Comparison of ENCODE assay signal across 17 mouse cellular contexts in genomic region chr1:34396321-34396720, GRCm38 (mm10). TPM values are rescaled to one million over a fixed set of nuclear protein-coding genes. Genes with fewer than 3 reads are reported as not detected.
A peak's percentile ranks its signal among the peaks of the same experiment; 100 is the strongest.
DNase-seq lines count a peak whose midpoint lies in the region; ATAC-seq and TF ChIP-seq lines count a peak whose summit lies in the region.
"Had no signal": no experiment of that assay in that cellular context is flagged by ENCODE, and none has a peak within 500 bp of the region (broad histone marks: within the 10 kb centered on the region; RNA-seq: fewer than 3 reads in every experiment).

No protein-coding gene starts in this region.

- no peak for TF ChIP-seq POLR2A in MEL (IDR thresholded peaks at IDR 0.05; ENCODE audit: control insufficient read depth in 1 of 2, insufficient read depth in 1 of 2, low read depth in 1 of 2, low read length in 2 of 2, poor library complexity in 1 of 2)

- ATAC-seq in frontal cortex, adult (ENCODE audit: low TSS enrichment) = 0 out of 2 replicates have a peak, but pooled peaks have one; percentile 34
- ATAC-seq in liver, embryonic 11.5 days (replicated peaks; ENCODE audit: low FRiP score) = no peak

- H3K9ac ChIP-seq in liver, embryonic 11.5 days (ENCODE audit: low read depth, low read length) = no peak overlapping the region
- no peak overlapping the region for H3K9ac ChIP-seq in MEL (ENCODE audit: control insufficient read depth, low read depth, low read length, poor library complexity, severe bottlenecking)
- H3K9ac ChIP-seq: embryonic facial prominence, embryonic 12.5 days; hindbrain, embryonic 15.5 days; limb, embryonic 15.5 days; lung, embryonic 14.5 days; neural tube, embryonic 12.5 days had no signal

- no peaks in the 10 kb centered on the region for H3K9me3 ChIP-seq in liver, embryonic 11.5 days (ENCODE audit: control insufficient read depth, low read length)
- H3K9me3 ChIP-seq in MEL (replicated peaks; ENCODE audit: insufficient read depth, low read length) = no peaks in the 10 kb centered on the region
- H3K9me3 ChIP-seq: embryonic facial prominence, embryonic 12.5 days; hindbrain, embryonic 15.5 days; limb, embryonic 15.5 days; neural tube, embryonic 12.5 days had no signal

- 85% methylated on average over 4 of the region's 4 CpGs for WGBS in liver, embryonic 11.5 days

- TF ChIP-seq EP300 in MEL (IDR thresholded peaks at IDR 0.05; ENCODE audit: low read depth in 1 of 2, low read length in 2 of 2) = peak; percentile 11 to 34; a peak in 1 of 4 replicates

- TF ChIP-seq CTCF in MEL (IDR thresholded peaks at IDR 0.05 in 2 of 3, conservative IDR thresholded peaks at IDR 0.05 in 1 of 3; ENCODE audit: control insufficient read depth in 1 of 3, insufficient read depth in 1 of 3, low read depth in 2 of 3, low read length in 3 of 3, poor library complexity in 1 of 3, severe bottlenecking in 1 of 3) = no peak

- H3K4me1 ChIP-seq in liver, embryonic 11.5 days (replicated peaks; ENCODE audit: control insufficient read depth, insufficient read depth, low read length) = no peaks in the 10 kb centered on the region; the same call in 1 of the 2 replicates
- no peaks in the 10 kb centered on the region for H3K4me1 ChIP-seq in MEL (ENCODE audit: control insufficient read depth in 1 of 2, insufficient read depth in 2 of 2, low read length in 2 of 2)
- H3K4me1 ChIP-seq: embryonic facial prominence, embryonic 12.5 days; limb, embryonic 15.5 days; neural tube, embryonic 12.5 days had no signal

- no peak overlapping the region for H3K27ac ChIP-seq in liver, embryonic 11.5 days (ENCODE audit: low read depth, low read length)
- H3K27ac ChIP-seq in MEL (ENCODE audit: control insufficient read depth, low read depth, low read length) = no peak overlapping the region
- H3K27ac ChIP-seq: embryonic facial prominence, embryonic 12.5 days; hindbrain, embryonic 15.5 days; limb, embryonic 15.5 days; neural tube, embryonic 12.5 days had no signal

- no peaks in the 10 kb centered on the region for H3K79me2 ChIP-seq in MEL (ENCODE audit: control insufficient read depth, insufficient read depth, low read length, poor library complexity)

- no peak for DNase-seq in frontal cortex, postnatal 14 days (ENCODE audit: low spot score in 2 of 2)
- DNase-seq in liver, embryonic 11.5 days (ENCODE audit: low spot score) = peak; percentile 26
- DNase-seq in liver (no peak), MEL (ENCODE audit: low read depth, low spot score) (peak; percentile 47)
- DNase-seq in brain, adult 2 months (ENCODE audit: low read depth, low spot score) = peak; percentile 29
- DNase-seq in spleen, postnatal 36 days (ENCODE audit: low spot score in 2 of 2) = no peak
- DNase-seq: adrenal gland, adult 8-10 months; cerebellum, adult 11-12 months; kidney, adult 18-20 months; kidney, postnatal 25 days; lung, embryonic 14.5 days; right cerebral cortex, postnatal 14 days had no signal

- H3K36me3 ChIP-seq in liver, embryonic 11.5 days (ENCODE audit: control insufficient read depth, insufficient read depth, low read length) = no peaks in the 10 kb centered on the region
- no peaks in the 10 kb centered on the region for H3K36me3 ChIP-seq in MEL (ENCODE audit: control insufficient read depth in 1 of 2, insufficient read depth in 2 of 2, low read length in 2 of 2)
- H3K36me3 ChIP-seq: embryonic facial prominence, embryonic 12.5 days; hindbrain, embryonic 15.5 days; limb, embryonic 15.5 days; neural tube, embryonic 12.5 days had no signal

- no peaks in the 10 kb centered on the region for H3K27me3 ChIP-seq in liver, embryonic 11.5 days (replicated peaks; ENCODE audit: control insufficient read depth, insufficient read depth, low read length)
- H3K27me3 ChIP-seq in MEL (ENCODE audit: control insufficient read depth in 1 of 2, insufficient read depth in 2 of 2, low read length in 2 of 2) = no peaks in the 10 kb centered on the region
- H3K27me3 ChIP-seq: embryonic facial prominence, embryonic 12.5 days; hindbrain, embryonic 15.5 days; limb, embryonic 15.5 days; neural tube, embryonic 12.5 days had no signal

- TF ChIP-seq RAD21 in MEL (IDR thresholded peaks at IDR 0.05; ENCODE audit: low read depth, low read length) = no peak

- no peak overlapping the region for H3K4me2 ChIP-seq in liver, embryonic 11.5 days
- H3K4me2 ChIP-seq: embryonic facial prominence, embryonic 12.5 days; hindbrain, embryonic 15.5 days; limb, embryonic 15.5 days; lung, embryonic 14.5 days; neural tube, embryonic 12.5 days had no signal

- no peak overlapping the region for H3K4me3 ChIP-seq in liver, embryonic 11.5 days (ENCODE audit: low read depth, low read length)
- H3K4me3 ChIP-seq in MEL (ENCODE audit: control insufficient read depth in 1 of 2, insufficient read depth in 1 of 2, low read depth in 2 of 2, low read length in 2 of 2) = no peak overlapping the region
- H3K4me3 ChIP-seq: embryonic facial prominence, embryonic 12.5 days; hindbrain, embryonic 15.5 days; limb, embryonic 15.5 days; neural tube, embryonic 12.5 days had no signal

TF ChIP-seq in MEL, 35 proteins besides CTCF, POLR2A, EP300 and RAD21:
- TF ChIP-seq GATA1 (IDR thresholded peaks at IDR 0.05; ENCODE audit: low read depth, low read length) = no peak
- TF ChIP-seq ZC3H11A (IDR thresholded peaks at IDR 0.05; ENCODE audit: low read depth, low read length) = no peak
- TF ChIP-seq MYC (IDR thresholded peaks at IDR 0.05; ENCODE audit: low read depth, low read length) = no peak
- peak; percentile 45; the same call in 1 of the 2 replicates for TF ChIP-seq ETS1 (IDR thresholded peaks at IDR 0.05; ENCODE audit: low read depth, low read length)
- no peak for TF ChIP-seq MYB (IDR thresholded peaks at IDR 0.05; ENCODE audit: low read depth, low read length)
- no peak for TF ChIP-seq E2F4 (IDR thresholded peaks at IDR 0.05; ENCODE audit: borderline replicate concordance, low read depth, low read length)
- no peak for TF ChIP-seq TCF12 (IDR thresholded peaks at IDR 0.05; ENCODE audit: low read depth, low read length)

RNA-seq across cellular contexts. Expression of gene Ccdc115, which starts 43.2 kb away (rescaled TPM):
- 65.5 and 65.9 TPM in 2 replicates for polyA plus RNA-seq in liver, embryonic 11.5 days (2014; fragmentation: Nextera tagmentation; extraction: Ambion mirVana)
- 60.9 and 63.4 TPM in 2 replicates for total RNA-seq in MEL (2012; rRNA removed)
- 10 to 100 TPM in 1 of 2 experiments, not detected in 1; 78.7 TPM for polyA plus RNA-seq in MEL (2012; ENCODE audit: insufficient read depth in 1 of 2, insufficient read length in 2 of 2, low read depth in 1 of 2, low replicate concordance in 2 of 2, missing spikeins in 1 of 2)

RNA-seq across cellular contexts. Expression of gene Imp4, which starts 43.3 kb away (rescaled TPM):
- polyA plus RNA-seq in liver, embryonic 11.5 days (2014; fragmentation: Nextera tagmentation; extraction: Ambion mirVana) = 141 and 156 TPM in 2 replicates
- total RNA-seq in MEL (2012; rRNA removed) = 125 and 137 TPM in 2 replicates
- polyA plus RNA-seq in MEL (2012; ENCODE audit: insufficient read depth in 1 of 2, insufficient read length in 2 of 2, low read depth in 1 of 2, low replicate concordance in 2 of 2, missing spikeins in 1 of 2) = 100 to 1,000 TPM in 1 of 2 experiments, 10 to 100 TPM in 1; 57.8 to 204 TPM

Comparison
In these comparisons a context has a peak if more than half of its experiments do, and no peak if none do; other contexts are left out.
1. DNase-seq: peak in liver, embryonic 11.5 days (single experiment), MEL (single experiment) and brain, adult 2 months (single experiment); none in frontal cortex, postnatal 14 days (0 of 2), liver (single experiment) and spleen, postnatal 36 days (0 of 2).